Mouse (Mus musculus) mouse trophoblast stem cell (cell line): Measurements from ENCODE around the gene Ilf3.
"Not testable (repeated sequence)": the region's sequence is repeated elsewhere in the genome, so short reads cannot be mapped to it uniquely, and the experiment has no call there.

Experiments used
- in situ Hi-C, 2 experiments: fragments of 300-500 bp; cut with MseI, MboI; formaldehyde crosslinking; loops; 2 replicates in 1 of 2; 3 replicates in 1 of 2; pipeline ENCODE4 v1.15.1; 2025

Ilf3 gene

GRCm38 (mm10) chr9:21367357-21368111 is at the start of gene Ilf3:
Gene Ilf3 (plus strand): TSS chr9:21367871.
- in situ Hi-C loops, result no loop called here

- in situ Hi-C loops, result no loop called here
Observed at GRCm38 (mm10) chr9:21318792-21319191, 48.9 kb upstream of the Ilf3 start.

- in situ Hi-C loops, result no loop called here
Observed at GRCm38 (mm10) chr9:21319503-21319902, 48.2 kb upstream of the Ilf3 start.

GRCm38 (mm10) chr9:21320280-21320618 is 47.4 kb upstream of the Ilf3 start:
- in situ Hi-C loops, result no loop called here

DNA sequence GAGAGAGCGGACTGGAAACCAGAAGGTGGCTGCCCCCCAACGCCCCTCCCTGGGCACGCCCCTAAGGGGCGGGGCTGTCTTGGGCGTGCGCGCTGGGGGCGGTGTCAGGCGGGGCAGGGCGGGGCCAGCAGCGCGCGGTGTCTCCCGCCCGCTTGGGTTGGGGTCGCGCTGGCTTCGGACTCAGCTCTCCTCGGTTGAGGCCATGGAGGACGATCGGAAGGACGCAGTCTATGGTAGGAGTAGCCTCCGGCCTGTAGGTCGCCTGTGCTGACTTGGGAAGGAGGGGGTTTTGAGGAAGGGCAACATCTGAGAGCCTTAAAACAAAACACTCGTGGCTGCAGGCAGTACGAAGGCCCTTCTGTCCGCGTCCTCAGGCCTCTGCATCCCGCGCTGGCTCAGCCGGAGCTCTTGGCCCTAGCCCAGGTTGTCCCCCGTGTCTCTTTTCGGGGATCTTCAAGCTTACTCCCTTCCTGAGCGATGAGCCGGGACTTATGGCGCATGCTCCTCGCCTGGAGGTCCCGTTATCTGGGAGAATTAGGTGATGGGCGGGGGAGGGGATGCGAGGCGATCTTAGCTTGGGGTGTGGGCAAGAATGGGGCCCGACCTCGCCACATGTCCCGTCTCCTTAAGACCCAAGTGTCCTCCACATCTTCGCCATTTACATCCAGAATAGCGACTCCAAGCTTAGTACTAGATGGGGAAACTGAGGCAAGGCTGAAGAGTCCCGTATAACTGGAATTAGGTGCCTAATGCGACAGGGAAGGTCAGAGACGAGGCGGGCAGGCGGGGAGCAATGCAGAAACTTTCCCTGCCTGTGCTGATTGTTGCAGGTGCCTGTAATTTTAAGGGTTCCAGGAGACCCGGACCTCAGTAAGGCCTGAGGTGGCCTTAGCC is 46.8 kb upstream of the Ilf3 start, which contains the start of gene Slc44a2:
TSS of gene Slc44a2 (plus strand) at position 80 of the 894 bp plus-strand sequence.
- in situ Hi-C loops, result no loop called here

DNA sequence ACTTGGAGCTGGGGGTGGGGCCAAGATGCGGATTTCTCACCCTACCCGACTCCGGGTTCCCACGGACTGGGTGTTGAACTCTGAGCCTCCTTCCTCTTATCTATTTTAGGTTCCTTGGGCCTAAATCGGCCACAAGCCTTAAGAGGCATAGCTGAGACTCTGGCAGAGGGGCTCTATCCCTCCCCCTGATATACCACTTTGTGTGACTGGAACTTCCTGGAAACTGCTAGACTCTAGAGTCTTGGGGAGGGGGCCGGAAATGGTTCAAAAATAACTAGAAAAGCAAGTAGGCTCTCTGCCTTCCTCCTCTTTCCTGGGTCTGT is 46.2 kb upstream of the Ilf3 start:
- in situ Hi-C loops, result no loop called here

GRCm38 (mm10) chr9:21322211-21322916 is 45.3 kb upstream of the Ilf3 start:
- in situ Hi-C loops, result no loop called here

GRCm38 (mm10) chr9:21322917-21323297 is 44.8 kb upstream of the Ilf3 start:
- in situ Hi-C loops, result not testable (repeated sequence)

DNA sequence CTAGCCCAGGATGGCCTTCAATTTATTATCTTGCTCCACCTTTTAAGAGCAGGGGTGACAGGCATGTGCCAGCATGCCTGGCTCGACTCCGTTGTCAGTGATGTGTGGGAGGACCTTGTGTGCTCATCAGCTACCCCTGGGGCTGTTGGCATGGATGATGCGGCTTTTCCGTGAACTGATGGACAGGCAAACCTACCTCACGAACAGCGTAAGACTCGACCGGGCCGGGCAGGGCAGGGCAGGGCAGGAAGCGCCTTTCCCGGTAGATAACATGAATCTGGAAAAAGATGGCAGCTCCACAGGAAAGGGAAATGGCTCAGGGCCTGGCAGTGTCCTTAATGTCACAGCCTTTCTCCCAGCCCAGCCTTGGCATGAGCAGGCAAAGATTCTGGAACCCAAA is 43.4 kb upstream of the Ilf3 start:
- in situ Hi-C loops, result no loop called here

DNA sequence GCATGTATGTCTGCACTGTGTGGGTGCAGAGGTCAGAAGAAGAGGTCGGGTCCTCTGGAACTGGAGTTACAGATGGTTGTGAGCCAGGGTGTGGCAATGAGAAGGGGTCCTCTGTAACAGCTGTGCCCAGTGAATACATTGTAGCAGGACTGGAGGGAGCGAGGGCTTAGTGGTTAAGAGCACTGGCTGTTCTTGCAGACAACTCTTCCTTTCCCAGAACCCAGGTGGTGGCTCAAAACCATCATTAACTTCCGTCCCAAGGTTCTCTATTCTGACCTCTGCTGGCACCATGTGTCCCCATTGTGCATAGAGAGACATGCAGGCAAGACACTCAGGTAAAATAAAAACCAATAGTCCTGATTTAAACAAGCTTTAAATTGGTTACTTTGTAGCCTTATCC is 40.1 kb upstream of the Ilf3 start:
- in situ Hi-C loops, result no loop called here

- in situ Hi-C loops, result no loop called here
Observed at GRCm38 (mm10) chr9:21328041-21328440, 39.6 kb upstream of the Ilf3 start.

DNA sequence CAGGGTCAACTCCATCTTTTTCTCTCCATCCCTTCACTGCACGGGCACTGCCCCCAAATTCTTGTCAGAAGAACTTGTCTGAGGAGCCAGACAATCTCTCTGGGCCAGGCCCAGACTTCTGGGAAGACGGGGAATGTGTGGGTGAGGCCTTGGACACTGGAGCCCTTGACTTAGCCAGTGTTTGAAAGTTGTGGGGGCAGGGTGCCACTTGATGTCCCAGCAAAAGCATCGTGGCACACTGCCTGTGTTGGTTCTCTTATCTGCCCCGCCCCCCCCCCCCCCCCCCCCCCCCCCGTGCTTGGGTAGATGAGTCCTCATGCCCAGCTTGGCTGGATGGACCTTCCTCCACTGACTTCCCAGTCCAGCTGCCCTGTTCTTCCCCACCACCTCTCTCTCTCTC is 38.6 kb upstream of the Ilf3 start:
- in situ Hi-C loops, result no loop called here

DNA sequence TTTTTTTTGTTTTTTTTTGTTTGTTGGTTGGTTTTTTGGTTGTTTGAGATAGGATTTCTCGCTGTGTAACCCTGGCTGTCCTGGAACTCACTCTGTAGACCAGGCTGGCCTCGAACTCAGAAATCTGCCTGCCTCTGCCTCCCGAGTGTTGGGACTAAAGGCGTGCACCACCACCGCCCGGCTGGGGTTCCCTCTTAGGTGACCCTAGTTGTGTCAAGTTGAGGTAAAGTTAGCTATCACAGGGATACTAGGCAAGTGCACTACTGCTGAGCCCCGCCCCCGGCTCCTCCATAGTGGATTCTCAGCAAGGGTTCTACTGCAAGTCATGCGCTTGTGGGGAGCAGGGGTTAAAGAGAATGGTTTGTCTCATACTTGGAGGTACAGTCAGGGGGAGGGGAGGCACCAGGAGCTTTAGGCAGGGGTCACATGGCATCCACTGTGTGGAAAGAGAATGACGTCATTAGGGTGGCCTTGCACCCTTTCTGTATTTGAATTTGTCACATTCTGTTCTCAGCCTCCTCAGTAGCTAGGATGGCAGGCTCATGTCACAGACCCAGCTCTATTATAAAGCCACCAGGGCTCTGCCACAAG is 37.9 kb upstream of the Ilf3 start:
- in situ Hi-C loops, result no loop called here

- in situ Hi-C loops, result no loop called here
Observed at GRCm38 (mm10) chr9:21331365-21332140, 36.1 kb upstream of the Ilf3 start.

GRCm38 (mm10) chr9:21332161-21333061 is 35.3 kb upstream of the Ilf3 start:
- in situ Hi-C loops, result no loop called here

DNA sequence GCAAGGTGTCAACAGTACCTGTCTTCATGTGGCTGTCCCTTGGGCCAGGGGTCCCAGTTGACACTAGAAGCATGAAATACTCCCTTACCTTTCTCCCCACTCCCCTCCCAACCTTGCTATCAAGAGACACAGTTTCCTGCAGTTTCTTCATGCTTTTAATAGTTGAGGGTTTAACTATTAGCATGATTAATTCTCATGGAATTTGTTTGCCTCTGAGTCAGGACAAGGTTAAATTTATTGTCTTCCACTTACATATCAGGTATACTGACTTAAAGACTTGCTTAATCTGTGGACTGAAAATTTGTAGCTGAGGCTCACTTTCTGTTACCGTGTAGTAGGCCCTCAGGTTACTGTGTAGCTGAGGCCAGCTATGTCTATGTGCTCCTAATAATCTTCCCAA is 34.1 kb upstream of the Ilf3 start:
- in situ Hi-C loops, result no loop called here

DNA sequence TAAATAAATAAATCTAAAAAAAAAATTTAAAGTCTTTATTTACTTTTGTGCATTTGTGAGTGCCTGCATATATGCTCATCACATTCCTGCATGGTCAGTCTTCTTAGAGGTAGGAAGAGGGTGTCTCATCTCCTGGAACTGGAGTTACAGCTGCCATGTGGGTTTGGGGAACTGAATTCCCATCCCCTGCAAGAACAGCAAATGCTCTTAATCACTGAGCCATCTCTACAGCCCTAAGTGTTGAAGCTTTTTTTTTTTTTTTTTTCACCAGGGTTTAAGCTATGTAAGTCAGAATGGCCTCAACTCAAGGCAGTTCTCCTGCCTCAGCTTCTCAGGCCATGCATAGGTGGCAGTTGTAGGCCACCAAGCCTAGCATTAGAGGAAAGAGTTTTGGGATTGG is 32.9 kb upstream of the Ilf3 start:
- in situ Hi-C loops, result no loop called here

DNA sequence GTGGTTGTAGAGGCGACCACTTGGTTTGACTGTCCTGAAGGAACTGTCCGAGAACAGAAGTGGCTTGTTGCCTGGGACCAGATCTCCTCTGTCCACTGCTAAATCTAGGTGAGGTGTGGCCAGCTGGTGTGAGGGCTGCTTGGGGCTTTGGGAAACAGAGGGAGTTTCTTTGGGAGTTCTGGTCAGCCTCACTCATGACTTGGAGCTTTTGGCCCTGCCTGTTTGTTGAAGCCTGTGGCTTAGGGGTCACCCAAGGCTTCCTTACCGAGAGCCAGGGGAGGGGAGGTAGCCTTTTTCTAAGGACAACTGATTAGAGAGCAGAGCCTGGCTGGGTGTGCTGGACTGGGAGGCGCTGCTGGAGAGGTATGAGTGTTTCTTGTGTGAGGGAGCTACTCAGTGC is 32.3 kb upstream of the Ilf3 start:
- in situ Hi-C loops, result no loop called here

- in situ Hi-C loops, result no loop called here
Observed at GRCm38 (mm10) chr9:21336491-21336890, 31.2 kb upstream of the Ilf3 start.

GRCm38 (mm10) chr9:21337652-21338051 is 30.0 kb upstream of the Ilf3 start:
- in situ Hi-C loops, result no loop called here
